Comparison of ENCODE assay signal across 9 mouse cellular contexts in the genomic region with DNA sequence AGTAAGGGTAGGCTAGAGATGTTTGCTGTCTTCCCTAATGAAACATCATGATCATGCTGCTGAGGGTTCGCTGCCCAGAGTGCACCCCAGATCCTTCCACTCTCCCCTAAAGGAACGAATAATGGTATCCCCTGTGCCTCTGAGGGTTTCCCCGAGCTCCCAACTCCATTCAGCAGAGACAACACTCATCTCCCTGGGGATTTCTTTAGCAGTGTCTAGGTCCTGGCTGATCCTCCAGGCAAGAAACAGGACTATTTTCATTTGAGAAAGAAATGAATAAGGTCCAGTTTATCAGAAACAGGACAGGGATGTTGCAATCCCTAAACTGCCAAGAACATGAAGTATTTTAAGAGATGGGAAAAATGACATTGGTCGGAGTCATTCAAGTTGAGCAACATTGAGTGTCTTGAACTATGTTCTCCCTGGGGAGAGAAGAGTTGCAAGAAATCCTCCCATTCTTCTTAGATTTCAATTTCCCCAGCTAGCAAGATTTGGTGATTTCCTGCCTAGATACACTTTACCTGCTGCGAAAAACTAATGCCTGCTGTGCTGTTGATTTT. TPM values are rescaled to one million over a fixed set of nuclear protein-coding genes. Genes with fewer than 3 reads are reported as not detected.
DNase-seq lines count a peak whose midpoint lies in the region; ATAC-seq and TF ChIP-seq lines count a peak whose summit lies in the region.
"Not testable (repeated sequence)": the region's sequence is repeated elsewhere in the genome, so short reads cannot be mapped to it uniquely, and the experiment has no call there.
"Had no signal": no experiment of that assay in that cellular context is flagged by ENCODE, and none has a peak within 500 bp of the region (broad histone marks: within the 10 kb centered on the region; RNA-seq: fewer than 3 reads in every experiment).

No protein-coding gene starts in this region.

- peak overlapping the region; percentile 54; the same call in 1 of the 2 replicates for H3K27ac ChIP-seq in gastrocnemius, adult 2 months

- intact Hi-C loops in gastrocnemius, adult 2 months (cut with DNase I), result not testable (repeated sequence)

- DNase-seq in NIH3T3 (ENCODE audit: low read depth), result peak; percentile 14
- DNase-seq in fibroblast of lung, adult 2 months (ENCODE audit: low read depth), result peak; percentile 4
- peak; percentile 24 for DNase-seq in gastrocnemius, adult 2 months
- peak; percentile 95 for DNase-seq in heart, adult 11 months
- peak; percentile 55 for DNase-seq in heart, adult 8-10 months (ENCODE audit: low spot score)

- H3K4me3 ChIP-seq in gastrocnemius, adult 2 months, result not testable (repeated sequence)

- TF ChIP-seq CTCF in gastrocnemius, adult 2 months (IDR thresholded peaks at IDR 0.05), result not testable (repeated sequence)

- peak; percentile 45; the same call in 1 of the 2 replicates for ATAC-seq in megakaryocyte, adult 5-6 weeks (ENCODE audit: poor library complexity, severe bottlenecking)

RNA-seq across cellular contexts. Expression of gene Ifi214, which starts 14.8 kb away (rescaled TPM):
- total RNA-seq in gastrocnemius, adult 2 months (2021), result not detected
- not detected for total RNA-seq in heart, adult 8-10 months (2022)
- 1.8 and 2.3 TPM in 2 replicates for total RNA-seq in megakaryocyte, adult 5-6 weeks (2015)
- 1.1 and 1.9 TPM in 2 replicates for total RNA-seq in megakaryocyte, adult 5-6 weeks (2017)
- total RNA-seq: adrenal gland, adult 18-20 months; adrenal gland, postnatal 36 days had no signal

RNA-seq across cellular contexts. Expression of gene Ifi213, which starts 48.5 kb away (rescaled TPM):
- total RNA-seq in gastrocnemius, adult 2 months (2021), result not detected
- total RNA-seq in heart, adult 8-10 months (2022), result under 1 TPM; 0.09 to 0.16 (median 0.14) TPM
- total RNA-seq in megakaryocyte, adult 5-6 weeks (2015), result 26.1 and 30.0 TPM in 2 replicates
- total RNA-seq in megakaryocyte, adult 5-6 weeks (2017), result 20.0 and 30.5 TPM in 2 replicates

RNA-seq across cellular contexts. Expression of gene Ifi206, which starts 59.7 kb away (rescaled TPM):
- total RNA-seq in gastrocnemius, adult 2 months (2021), result not detected
- total RNA-seq in heart, adult 8-10 months (2022), result under 1 TPM in 1 of 4 experiments, not detected in 3; 0.09 TPM
- total RNA-seq in megakaryocyte, adult 5-6 weeks (2015), result 13.1 and 17.8 TPM in 2 replicates
- total RNA-seq in megakaryocyte, adult 5-6 weeks (2017), result 2.4 and 3.1 TPM in 2 replicates
- total RNA-seq: CH12.LX had no signal

Comparison
In these comparisons a context has a peak if more than half of its experiments do, and no peak if none do; other contexts are left out.
1. DNase-seq: peak in every context shown above with its lines; median percentile 95 in heart, adult 11 months; 55 in heart, adult 8-10 months; 24 in gastrocnemius, adult 2 months; 14 in NIH3T3; 4 in fibroblast of lung, adult 2 months.
2. RNA of gene Ifi213, which starts 48.5 kb away (total RNA-seq): 20.0 to 30.5 TPM in megakaryocyte, adult 5-6 weeks; 0.09 to 0.16 TPM in heart, adult 8-10 months and not detected in gastrocnemius, adult 2 months; every median in the first group is over 10 times any median in the second.